Mouse (Mus musculus): ENCODE data around the gene Prkaa2. TPM values are rescaled to one million over a fixed set of nuclear protein-coding genes. Genes with fewer than 3 reads are reported as not detected.

The Prkaa2 gene
- total RNA-seq (2021): 10 to 100 TPM; 88.5 to 89.9 TPM

DNA sequence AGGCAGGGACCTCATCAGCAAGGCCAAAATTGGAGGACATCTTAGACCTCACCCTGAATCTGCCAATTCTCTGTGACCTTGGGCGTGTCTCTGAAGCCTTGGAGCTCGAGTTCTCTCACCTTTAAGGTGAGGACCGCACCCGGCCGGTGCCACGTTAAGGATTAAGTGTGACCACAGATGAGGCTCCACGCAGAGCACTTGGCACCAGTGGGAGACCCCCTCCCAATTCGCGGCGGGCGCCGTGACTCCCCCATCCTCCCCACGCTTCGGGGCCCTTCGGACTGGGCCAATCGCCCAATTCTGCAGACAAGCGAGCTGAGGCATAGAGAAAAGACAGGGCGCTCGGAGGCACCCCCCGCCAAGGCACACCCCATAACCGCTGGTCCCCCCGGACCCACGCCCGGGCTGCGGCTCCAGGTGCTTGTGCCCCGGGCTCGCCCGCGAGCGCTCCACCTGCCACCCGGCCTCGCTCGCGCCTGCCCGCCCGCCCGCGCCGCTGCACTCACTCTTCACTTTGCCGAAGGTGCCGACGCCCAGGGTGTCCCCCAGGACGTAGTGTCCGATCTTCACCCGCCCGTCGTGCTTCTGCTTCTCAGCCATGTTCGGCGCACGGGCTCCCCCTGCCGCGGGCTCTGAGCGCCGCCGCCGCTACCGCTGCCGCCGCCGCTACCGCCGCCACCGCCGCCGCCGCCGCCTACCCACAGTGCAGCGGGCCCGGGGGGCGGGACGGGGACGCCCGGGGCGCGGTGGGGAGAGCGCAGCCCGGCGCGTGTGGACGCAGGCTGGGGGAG is at the start of gene Prkaa2:
TSS of gene Prkaa2 (minus strand) at position 692 of the 791 bp plus-strand sequence.
- peak; percentile 85 for DNase-seq

GRCm38 (mm10) chr4:105159531-105159870 is 49.8 kb upstream of the Prkaa2 start:
- no peak for DNase-seq

DNA sequence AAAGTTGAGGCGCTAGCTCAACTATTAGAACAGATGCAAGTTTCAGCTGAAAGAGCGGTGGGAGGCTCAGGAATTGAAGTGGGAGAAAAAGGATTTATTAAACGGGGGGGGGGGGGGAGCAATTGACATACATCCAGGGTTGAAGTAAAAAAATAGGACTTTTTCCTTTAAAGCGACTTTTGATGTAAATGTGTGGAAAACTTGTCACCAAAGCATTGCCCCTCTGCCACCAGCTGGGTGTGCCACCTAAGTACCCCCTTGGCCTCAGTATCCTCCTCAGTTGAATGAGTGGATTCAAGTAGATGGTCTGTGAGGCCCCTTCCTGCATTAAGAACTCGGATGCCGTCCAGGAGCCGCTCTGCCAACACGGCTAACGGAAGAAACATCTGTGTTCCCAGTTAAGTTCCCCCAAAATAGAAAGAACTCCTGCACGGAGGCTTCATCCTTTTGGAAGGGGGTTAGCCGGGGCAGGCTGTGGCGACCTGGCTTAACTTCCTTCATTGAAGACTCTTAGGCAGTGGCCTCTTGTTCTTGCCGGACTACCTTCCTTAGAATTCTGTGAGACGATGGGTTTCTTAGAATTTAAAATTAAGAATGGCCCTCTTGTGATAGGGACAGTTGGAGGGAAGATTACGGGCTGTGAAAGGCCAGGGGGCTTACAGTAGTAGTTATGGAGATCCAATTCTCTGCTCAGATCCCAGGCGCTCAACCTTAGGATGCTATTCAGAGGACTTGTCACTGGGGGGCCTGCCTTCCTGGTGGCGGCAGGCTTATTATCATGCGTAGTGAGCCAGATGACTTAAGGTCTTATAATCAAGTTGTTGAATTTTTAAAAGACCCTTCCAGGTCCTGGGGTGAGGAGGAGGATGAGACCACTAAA is 49.2 kb upstream of the Prkaa2 start:
- peak; percentile 47 for DNase-seq

DNA sequence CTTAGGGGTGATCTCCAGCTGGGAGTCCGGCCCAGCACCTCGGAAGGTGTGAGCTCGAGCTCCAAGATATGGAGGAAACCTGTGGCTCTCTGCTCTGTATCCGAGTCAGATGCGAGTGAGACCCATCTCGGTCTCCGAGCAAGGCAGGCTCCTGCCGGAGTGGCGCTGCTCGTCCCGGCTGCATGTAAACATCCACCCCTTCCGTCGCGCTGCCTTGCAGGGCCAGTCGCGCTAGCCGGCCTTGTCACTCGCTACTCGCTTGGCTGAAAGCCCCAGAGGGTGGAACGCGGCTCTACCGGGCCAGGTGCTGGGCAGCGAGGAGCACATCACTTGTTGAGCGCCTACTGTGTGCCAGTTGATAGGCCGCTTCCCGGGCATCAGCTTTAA is 48.5 kb upstream of the Prkaa2 start:
- peak; percentile 86 for DNase-seq

- peak; percentile 85 for DNase-seq
Measured at GRCm38 (mm10) chr4:105157276-105158168, 47.8 kb upstream of the Prkaa2 start, which contains the start of gene Plpp3. Plpp3 (plus strand) TSS chr4:105157347.

DNA sequence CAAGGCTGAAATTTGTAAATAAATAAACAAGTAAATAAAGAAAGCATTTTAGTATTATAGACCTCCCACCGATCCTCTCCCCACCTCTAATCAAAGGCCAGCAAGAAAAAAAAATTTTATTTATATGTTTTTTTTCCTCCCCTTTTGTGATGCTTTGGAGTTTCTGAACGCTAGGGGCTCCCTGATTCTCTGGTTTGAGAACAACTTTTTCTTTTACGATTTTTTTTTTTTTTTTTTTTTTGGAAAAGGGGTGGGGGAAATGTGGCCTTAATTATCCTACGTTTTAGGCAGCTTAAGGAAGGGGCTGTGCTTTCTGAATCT is 47.2 kb upstream of the Prkaa2 start:
- no peak for DNase-seq

DNA sequence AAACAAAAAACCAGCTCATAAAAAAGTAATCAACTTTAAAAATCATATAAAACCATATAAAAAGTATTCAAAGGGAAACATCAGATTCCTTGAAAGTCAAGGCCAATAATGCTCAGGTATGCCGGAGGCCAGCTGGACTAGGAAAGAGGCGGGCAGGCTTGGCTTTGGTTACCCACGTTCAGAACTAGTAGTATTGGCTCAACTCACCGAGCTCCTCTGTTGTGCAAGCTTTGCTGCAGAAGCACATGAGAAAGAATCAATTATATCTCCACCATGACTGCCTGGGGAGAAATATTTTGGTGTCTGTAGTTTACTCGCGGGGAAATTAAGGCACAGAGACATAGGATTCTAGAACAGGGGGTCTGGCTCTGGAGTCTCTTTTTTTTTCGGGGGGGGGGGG is 46.6 kb upstream of the Prkaa2 start:
- DNase-seq: no peak

GRCm38 (mm10) chr4:105153227-105153626 is 43.5 kb upstream of the Prkaa2 start:
- DNase-seq: no peak

DNA sequence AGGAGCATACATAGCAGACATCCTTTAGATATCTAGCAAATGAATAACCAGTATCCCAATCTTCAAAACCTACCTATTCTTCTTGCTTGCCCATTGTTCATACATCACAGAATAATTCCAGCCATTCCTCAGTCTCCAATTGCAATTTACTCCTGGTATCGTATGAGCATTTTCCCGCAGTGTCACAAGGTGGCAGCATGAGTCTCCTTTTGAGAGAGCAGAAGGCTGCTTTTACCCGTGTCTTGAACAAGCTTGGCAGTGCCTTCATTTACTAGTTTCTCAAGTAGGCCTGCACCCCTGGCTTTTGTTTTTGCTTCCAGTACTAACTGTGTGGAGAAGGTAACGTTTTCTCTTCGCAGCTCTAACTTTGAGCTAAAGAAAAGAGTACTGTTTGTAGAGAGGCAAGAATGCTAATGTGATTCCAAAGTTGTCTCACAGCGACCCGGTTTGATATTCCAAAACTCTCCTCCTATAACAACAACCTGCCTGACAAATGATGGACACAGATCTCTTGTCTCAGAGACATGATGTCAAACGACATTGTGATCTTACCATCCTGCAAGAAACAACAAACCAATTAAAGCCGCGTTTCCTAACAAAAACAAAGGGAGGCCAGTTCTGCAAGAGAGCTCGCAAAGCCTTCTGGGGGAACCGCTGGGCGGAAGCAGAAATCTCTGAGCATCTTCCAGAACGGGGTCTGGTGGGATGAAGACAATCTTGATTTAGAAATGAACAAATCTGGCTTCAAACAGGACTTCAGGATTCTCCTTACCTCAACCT is 42.4 kb upstream of the Prkaa2 start:
- peak; percentile 83 for DNase-seq

DNA sequence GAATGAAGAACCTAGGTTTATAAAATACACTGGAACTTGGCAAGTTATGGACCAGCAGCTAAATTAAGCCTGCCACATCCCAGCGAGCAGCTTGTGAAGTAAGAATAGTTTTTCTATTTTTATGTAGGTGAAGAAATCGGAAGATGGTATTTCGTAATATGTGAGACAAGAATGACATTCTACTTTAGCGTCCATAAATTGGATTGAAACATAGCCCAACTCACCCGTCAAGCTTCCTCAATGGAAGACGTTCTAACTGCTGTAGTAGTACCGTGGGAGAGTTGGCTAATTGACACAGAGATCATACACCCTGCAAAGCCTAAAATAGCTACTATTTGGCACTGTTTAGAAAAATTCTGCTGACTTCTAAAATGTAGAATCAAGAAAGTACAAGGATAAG is 39.8 kb upstream of the Prkaa2 start:
- no peak for DNase-seq

DNA sequence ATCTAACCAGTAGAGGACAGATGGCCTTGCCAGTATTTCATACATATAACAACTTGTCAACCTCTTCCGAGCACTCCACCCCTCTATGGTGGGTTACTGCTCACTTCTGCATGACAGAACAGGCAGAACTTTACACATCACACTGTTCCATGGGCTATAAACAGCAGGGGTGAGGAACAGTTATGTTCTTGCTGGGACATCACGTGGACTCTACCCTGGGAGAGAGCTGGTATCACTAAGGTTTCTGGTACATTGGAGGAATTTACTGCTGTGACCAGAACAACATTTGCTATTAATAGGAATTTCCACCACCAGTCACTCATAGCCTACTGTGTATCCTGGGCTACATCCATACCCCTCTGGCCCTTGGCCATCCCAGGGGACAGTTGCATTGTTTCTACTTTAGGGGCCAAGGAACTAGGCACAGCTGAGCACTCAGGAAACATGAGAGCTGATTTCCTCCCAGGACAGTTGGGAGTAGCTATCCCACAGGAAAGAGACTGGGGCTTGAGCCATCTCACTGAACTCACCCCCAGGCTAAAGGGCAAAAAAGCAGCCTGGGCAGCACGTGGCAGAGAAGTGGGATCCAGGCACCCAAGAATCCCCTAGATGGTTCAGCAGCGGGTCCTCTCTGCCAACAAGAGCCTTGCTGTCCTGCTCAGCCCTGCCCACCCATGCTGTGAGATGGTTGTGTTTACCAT is 23.8 kb upstream of the Prkaa2 start:
- DNase-seq: no peak

GRCm38 (mm10) chr4:105131756-105132314 is 22.1 kb upstream of the Prkaa2 start:
- no peak for DNase-seq

- DNase-seq: no peak
Measured at GRCm38 (mm10) chr4:105129212-105129611, 19.5 kb upstream of the Prkaa2 start.

DNA sequence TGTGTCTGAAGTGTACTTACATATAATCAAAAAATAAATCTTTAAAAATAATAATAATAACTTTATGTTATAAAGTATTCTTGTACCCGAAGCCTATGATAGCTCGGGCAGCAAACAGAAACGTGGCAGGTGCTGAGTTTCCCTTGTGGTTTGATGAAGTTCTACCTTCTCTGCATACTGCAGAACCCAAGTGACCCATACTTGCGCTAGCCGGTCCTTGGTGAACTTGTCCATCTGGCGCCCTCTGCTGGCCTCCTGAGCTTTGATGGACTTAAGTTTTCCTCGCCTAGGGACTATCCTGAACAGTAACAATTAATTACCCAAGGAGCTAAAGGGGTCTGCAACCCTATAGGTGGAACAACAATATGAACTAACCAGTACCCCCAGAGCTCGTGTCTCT is 12.7 kb upstream of the Prkaa2 start:
- DNase-seq: peak; percentile 80

DNA sequence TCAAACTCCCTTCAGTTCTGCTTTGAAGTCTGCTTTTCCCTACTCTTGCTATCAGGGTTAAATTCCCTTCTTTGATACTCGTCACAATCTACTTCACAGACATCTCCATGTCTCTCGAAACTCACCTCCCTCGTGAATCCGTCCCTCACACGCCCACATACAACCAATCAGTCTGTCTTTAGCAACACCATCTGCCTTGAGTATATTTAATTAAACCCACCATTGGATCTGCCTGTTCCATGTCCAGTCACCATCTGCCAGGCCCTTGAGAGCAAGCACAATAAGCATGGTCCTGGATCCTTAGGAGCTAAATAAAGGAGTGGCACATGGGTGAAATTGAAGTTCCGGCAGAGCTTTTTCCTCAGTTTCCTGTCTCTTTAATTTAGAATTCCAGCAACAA is 11.4 kb upstream of the Prkaa2 start:
- DNase-seq: no peak

GRCm38 (mm10) chr4:105113468-105113867 is 3.8 kb upstream of the Prkaa2 start:
- no peak for DNase-seq

DNA sequence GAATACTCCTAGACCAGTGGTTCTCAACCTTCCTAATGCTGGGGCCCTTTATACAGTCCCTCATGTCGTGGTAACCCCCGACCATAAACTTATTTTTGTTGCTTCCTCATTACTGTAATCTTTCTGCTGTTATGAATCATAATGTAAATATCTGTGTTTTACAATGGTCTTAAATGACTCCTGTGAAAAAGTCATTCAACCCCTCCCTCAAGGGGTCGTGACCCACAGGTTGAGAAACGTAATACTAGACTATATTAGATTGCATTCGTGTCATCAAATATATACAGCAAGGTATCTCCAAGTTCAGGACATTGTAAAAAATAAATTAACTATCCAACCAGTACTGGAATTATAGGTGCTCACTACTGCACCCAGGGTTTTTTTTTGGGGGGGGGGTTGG is 3.4 kb upstream of the Prkaa2 start:
- no peak for DNase-seq

GRCm38 (mm10) chr4:105111770-105112169 is 2.1 kb upstream of the Prkaa2 start:
- DNase-seq: no peak

GRCm38 (mm10) chr4:105110684-105111035 is 970 bp upstream of the Prkaa2 start:
- DNase-seq: no peak

GRCm38 (mm10) chr4:105109990-105110683 is 447 bp upstream of the Prkaa2 start:
- no peak for DNase-seq
